Mouse (Mus musculus) adipocyte (in vitro differentiated cells): ENCODE results near the gene Ttbk1.
A peak's percentile ranks its signal among the peaks of the same experiment; 100 is the strongest.

Experiments
- DNase-seq: peaks from one replicate; pipeline ENCODE4 v3.0.0-alpha.2; 2016; ENCODE audit warnings: low spot score

The Ttbk1 gene

DNA sequence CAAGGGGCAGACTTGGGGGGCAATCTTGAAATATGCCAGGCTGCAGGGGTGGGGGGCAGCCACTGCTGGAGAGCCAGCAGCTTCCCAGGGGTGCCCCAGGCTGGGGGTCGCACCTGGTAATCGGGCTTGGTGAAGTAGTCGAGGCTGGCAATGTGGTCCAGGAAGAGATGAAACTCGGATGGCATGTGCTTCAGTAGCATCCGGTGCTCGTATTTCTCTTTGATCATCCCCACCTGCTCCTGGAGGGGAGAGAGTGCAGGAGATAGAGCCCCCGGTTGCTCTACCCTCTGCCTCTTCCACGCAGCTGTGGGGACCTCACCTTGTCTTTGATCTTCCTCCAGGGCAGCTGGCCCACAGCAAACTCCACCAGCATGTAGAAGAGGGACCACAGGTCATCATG is 10.9 kb downstream of the Ttbk1 start:
- no peak for DNase-seq

GRCm38 (mm10) chr17:46467830-46468229 is 19.6 kb downstream of the Ttbk1 start:
- no peak for DNase-seq

DNA sequence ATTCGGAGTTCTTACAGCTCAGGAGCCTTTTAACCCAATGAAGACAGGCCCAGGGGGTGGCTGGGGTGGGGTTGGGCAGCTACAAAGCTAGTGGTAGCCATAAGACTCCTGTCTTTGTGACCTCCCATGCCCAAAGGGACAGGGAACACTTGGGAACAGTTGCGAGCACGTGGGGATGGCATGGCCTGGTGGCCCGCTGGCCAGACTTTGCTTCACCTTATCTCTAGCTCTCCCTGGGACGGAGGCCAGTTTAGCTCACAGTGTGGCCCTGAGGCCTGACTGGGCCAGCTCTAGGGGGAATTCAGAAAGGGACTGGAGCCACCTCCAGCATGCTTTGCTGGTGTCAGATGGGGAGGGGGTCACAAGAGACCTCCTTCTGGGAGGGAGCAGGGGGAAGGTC is 25.2 kb downstream of the Ttbk1 start:
- DNase-seq, result no peak

GRCm38 (mm10) chr17:46461347-46461746 is 26.1 kb downstream of the Ttbk1 start:
- no peak for DNase-seq

GRCm38 (mm10) chr17:46460673-46461072 is 26.8 kb downstream of the Ttbk1 start:
- no peak for DNase-seq

DNA sequence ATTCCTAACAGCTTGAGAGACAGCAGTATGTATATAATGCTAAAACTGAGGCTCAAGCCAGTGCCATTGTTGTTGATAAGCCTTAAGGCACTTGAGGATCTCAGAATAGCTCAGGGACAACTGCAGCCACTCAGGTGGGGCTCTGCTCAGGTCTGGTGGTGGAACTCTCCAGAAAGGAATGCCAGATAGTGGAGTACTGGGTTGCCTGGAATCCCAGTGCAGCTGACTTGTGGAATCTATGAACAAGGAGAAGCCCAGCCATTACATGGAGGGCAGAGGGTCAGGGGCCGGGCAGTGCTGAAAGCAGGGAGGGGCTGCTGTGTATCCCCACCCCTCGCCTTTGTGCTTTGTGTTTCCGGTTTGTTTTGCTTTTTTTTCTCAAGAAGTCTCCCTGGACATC is 29.0 kb downstream of the Ttbk1 start:
- DNase-seq, result no peak

GRCm38 (mm10) chr17:46457791-46458190 is 29.7 kb downstream of the Ttbk1 start:
- peak; percentile 36 for DNase-seq

DNA sequence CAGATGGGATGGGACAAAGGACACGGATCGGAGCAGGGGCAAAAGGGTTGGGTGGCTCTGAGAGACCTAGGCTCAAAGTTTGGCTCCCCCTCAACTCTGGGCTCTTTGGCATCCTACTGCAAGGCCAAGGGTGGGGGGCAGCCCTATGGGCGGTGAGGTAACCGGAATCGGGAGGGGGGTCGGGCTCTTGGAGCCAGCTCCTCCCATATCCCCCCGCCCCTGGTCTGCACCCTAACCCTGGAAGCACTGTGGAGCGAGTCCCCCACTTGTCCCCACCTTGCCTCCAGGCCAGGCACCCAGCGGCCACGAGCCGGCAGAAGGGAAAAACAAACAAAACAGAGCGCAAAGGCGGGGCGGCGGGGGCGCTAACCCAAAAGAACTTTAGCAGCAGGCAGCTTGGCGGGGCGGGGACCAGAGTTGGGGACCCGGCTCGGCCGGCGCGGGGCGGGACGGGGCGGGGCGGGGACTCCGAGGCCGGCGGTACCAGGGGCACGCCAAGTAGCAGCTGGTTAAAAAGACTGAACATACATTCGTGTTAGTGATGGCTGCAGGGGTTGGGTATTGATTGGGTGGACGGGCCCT is 32.3 kb downstream of the Ttbk1 start:
- DNase-seq, result no peak

GRCm38 (mm10) chr17:46454539-46454938 is 32.9 kb downstream of the Ttbk1 start:
- no peak for DNase-seq

GRCm38 (mm10) chr17:46453970-46454411 is 33.5 kb downstream of the Ttbk1 start:
- DNase-seq, result no peak

DNA sequence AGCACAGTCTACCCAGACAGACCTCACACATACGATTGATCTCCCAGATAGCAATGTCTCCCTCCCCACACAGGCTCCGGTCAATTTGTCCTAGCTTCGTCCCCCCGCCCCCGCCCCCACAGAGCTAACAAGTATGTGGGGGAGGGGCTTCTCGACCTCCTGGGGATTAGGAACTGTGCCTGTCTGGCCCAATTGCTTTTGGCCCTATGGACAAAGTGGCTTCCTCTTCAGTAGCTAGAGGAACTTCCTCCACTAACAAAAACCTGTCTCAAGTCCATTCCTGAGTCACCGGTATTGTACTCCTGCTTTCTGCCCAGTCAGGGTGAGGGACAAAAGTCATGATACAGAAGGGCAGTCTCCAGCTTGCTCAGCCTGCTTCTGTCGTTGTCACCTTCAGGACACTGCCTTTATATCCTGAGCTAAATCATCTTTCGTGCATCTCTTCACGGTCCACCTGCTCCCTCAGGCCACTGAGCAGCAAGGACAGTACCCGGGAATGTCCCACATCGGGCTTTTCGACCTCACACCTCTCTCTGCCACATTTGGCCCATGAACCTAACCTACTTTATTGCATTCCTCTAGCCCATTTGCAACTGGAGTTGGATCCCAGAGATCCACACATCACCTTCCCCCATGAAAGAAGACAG is 34.0 kb downstream of the Ttbk1 start:
- DNase-seq, result no peak

DNA sequence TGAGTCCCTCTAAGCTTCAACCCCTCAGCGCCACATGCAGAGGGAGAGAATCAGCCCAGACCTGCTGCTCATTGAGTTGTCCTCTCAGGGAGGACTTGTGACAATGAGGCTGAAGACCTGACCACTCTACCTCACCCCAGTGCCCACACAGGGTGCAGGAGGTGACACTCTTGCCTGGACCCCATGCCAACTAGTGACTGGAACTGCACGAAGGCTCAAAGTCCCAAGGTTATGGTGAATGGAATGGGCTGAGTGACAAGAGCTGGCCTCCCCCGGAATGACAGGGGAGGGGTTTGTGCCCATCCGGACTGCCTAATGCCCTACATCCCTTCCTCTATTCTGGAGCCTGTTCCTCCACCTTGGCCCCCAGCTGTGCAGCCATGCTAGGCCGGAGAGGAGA is 34.8 kb downstream of the Ttbk1 start:
- DNase-seq, result no peak

GRCm38 (mm10) chr17:46446264-46446663 is 41.2 kb downstream of the Ttbk1 start:
- DNase-seq, result no peak

GRCm38 (mm10) chr17:46444839-46445579 is 42.5 kb downstream of the Ttbk1 start:
- DNase-seq, result no peak

DNA sequence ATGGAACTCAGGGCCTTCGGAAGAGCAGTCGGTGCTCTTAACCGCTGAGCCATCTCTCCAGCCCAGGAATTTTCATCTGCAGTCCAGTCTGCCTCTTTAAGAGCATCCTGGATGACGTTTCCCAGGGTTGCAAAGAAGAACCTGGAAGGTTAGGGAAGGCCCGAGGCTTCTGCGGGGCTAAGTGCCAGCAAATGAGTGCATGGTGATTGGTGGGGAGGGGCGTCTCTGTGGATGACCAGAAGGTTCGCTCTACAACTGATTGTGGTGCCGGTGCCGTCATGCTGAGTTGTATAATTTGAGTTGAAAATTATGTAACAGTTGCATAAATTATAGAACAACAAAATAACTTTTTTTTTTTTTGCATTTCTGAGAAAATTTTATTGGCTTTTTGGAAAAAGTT is 48.3 kb downstream of the Ttbk1 start:
- DNase-seq, result no peak

- DNase-seq, result no peak
Observed at GRCm38 (mm10) chr17:46438298-46438873, 49.1 kb downstream of the Ttbk1 start, which contains the start of gene Slc22a7. Slc22a7 (minus strand) TSS chr17:46438457.

DNA sequence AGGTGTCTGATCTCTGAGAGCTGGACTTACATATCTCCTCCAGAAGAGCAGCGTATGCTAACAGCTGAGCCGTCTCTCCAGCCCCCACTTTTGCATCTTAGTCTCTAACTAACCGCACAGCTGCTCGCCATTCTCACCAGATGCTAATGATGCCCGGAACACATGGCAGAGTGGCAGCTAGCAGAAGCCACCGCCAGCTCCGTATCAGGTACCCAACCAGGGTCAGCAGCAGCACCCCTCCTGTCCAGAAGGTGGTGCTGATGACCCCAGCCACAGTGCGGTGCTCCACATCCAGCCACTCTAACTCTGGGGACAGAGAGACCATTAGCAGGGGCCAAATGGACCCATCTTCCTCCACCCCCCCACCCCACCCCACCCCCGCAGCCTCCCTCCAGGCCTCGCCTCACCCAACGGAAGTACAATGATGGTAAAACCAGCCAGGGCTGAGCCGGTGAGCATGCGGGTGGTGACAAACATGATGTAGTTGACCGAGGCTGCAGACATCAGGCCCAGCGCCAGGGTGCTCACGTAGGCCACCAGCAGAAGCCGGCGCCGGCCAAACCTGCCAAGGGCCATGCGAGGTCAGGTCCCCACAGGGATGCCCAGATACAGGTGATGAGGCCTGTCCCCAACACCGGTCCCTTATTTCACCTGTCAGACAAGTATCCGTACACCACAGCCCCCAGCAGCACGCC is 50.7 kb downstream of the Ttbk1 start:
- DNase-seq, result no peak

GRCm38 (mm10) chr17:46433627-46434026 is 53.8 kb downstream of the Ttbk1 start:
- no peak for DNase-seq

DNA sequence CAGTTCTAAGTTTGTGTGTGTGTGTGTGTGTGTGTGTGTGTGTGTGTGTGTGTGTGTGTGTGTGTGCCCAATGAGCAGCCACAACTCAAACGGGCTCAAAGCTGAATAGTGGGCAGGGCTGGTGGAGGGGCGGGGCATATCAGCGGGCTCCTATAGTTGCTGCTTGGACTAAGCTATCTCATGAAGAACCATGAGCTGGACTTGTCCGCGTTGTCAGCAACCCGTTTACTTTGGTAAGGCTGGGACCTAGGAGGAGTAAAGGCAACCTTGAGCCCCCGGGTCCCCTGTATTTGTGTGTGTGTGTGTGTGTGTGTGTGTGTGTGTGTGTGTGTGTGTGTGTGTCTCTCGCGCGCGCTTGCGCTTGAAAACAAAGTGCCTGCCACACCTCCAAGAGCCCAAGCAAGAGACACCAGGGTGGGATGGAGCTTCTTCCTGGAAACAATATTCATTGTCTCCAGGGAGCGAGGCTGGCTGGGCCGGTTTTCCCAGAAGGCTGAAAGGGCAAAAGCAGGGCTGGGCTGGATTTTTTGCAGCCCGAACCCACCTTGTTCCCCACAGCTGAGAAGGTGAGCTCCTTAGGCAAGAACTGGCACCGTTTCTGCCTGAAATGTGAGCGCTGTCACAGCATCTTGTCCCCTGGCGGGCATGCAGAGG is 58.6 kb downstream of the Ttbk1 start, which contains the start of gene Crip3:
TSS of gene Crip3 (plus strand) at position 166 of the 654 bp plus-strand sequence.
- no peak for DNase-seq

DNA sequence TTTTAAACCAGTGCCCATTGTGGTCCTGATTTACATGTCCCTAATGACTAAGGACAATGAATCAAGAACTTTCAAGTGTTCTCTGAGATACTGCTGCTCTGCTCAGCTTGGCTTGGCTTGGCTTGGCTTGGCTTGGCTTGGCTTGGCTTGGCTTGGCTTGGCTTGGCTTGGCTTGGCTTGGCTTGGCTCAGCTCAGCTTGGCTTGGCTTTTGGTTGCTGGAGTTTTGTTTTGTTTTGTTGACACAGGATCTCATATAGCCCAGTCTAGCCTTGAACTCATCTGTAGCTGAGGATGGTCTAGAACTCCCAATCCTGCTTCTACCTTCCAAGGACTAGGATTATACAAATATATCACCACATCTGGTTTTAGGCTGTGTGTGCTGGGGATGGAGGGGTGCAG is 61.0 kb downstream of the Ttbk1 start:
- no peak for DNase-seq

DNA sequence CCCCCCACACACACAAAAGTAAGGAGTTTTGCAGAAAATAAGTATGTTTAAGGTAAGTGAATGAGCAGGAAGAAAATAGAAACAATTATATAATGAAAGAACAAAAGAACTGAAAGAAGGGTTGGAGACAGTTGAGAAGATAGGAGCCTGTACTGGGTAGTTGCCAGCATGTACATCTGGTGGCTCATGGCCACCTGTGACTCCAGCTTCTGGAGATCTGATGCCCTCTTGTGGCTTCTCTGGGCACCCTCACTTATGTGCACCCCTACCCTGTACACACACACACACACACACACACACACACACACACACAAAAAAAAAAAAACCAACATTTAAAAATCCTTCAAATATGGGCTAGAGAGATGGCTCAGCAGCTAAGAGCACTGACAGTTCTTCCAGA is 67.8 kb downstream of the Ttbk1 start:
- DNase-seq, result no peak

GRCm38 (mm10) chr17:46418628-46419027 is 68.8 kb downstream of the Ttbk1 start:
- peak; percentile 63 for DNase-seq
